Mouse (Mus musculus) midbrain, postnatal 0 days (tissue): Measurements from ENCODE around the gene Fermt3. TPM values are rescaled to one million over a fixed set of nuclear protein-coding genes. Genes with fewer than 3 reads are reported as not detected.

Experiments used
- ATAC-seq: fragments of 200-750 bp; cut with Nextera tagmentation; 2 replicates; pipeline ENCODE4 v1.8.0; 2017; ENCODE audit warnings: moderate number of reproducible peaks, mild to moderate bottlenecking, moderate TSS enrichment, moderate library complexity; ENCODE audit not compliant: low FRiP score
- DNase-seq: peaks from one replicate; pipeline ENCODE4 v3.0.0-alpha.2; 2015; ENCODE audit warnings: low spot score
- H3K27ac ChIP-seq: fragments of 300-500 bp; sonication (generic); 2 replicates; pipeline ENCODE4 v1.5.1; 2014; ENCODE audit warnings: low read depth, mild to moderate bottlenecking, low read length, mixed read lengths
- H3K27me3 ChIP-seq: fragments of 300-500 bp; sonication (generic); 2 replicates; pipeline ENCODE4 v1.6.1; 2014; ENCODE audit warnings: low read length, control low read depth, mixed read lengths; ENCODE audit not compliant: insufficient read depth
- H3K36me3 ChIP-seq: fragments of 300-500 bp; sonication (generic); 2 replicates; pipeline ENCODE4 v1.6.1; 2014; ENCODE audit warnings: low read length, control low read depth, mixed read lengths; ENCODE audit not compliant: insufficient read depth
- H3K4me1 ChIP-seq: fragments of 300-500 bp; sonication (generic); 2 replicates; pipeline ENCODE4 v1.6.1; 2014; ENCODE audit warnings: mild to moderate bottlenecking, control low read depth, antibody characterized with exemption, low read length, mixed read lengths; ENCODE audit not compliant: insufficient read depth
- H3K4me2 ChIP-seq: fragments of 300-500 bp; sonication (generic); 2 replicates; pipeline ENCODE4 v1.6.1; 2014; ENCODE audit warnings: low read depth, mild to moderate bottlenecking, low read length, mixed read lengths; ENCODE audit not compliant: poor library complexity, severe bottlenecking
- H3K4me3 ChIP-seq: fragments of 300-500 bp; sonication (generic); 2 replicates; pipeline ENCODE4 v1.5.1; 2014; ENCODE audit warnings: low read depth, mild to moderate bottlenecking, low read length, moderate library complexity
- H3K9ac ChIP-seq: fragments of 300-500 bp; sonication (generic); replicated peaks from 2 replicates; pipeline ENCODE4 v1.6.1; 2014; ENCODE audit warnings: mild to moderate bottlenecking, low read length, moderate library complexity, mixed read lengths; ENCODE audit not compliant: poor library complexity, severe bottlenecking
- H3K9me3 ChIP-seq: fragments of 300-500 bp; sonication (generic); 2 replicates; pipeline ENCODE4 v1.6.1; 2016; ENCODE audit warnings: low read length, control low read depth
- CTCF ChIP-seq: IDR thresholded peaks from 2 replicates; pipeline ENCODE4 v1.5.1; 2016; ENCODE audit warnings: antibody characterized with exemption, mild to moderate bottlenecking
- WGBS: fragments of 180-500 bp; shearing (Covaris S2); extraction: QIAGEN DNeasy Blood & Tissue Kit; methylation state at CpG from one replicate; pipeline ENCODE4 v1.1.7; 2014; 5-methylcytosine and 5-hydroxymethylcytosine counted together
- polyA plus RNA-seq: library from polyadenylated mRNA; unstranded; fragments of >200 nt; fragmentation: Nextera tagmentation; extraction: Ambion mirVana; gene quantifications from 2 replicates; pipeline ENCODE4 v1.2.1, GENCODE M21; 2015
- total RNA-seq: library from RNA; depleted of rRNA; stranded (reverse); fragments of >200 nt; gene quantifications from 2 replicates; pipeline ENCODE4 v1.2.3, GENCODE M21; 2014

Fermt3 gene
- total and polyA plus RNA-seq, 2 experiments from 2014 or later: 3.4 to 5.6 TPM

GRCm38 (mm10) chr19:7020224-7020641, 964 bp upstream of the Fermt3 start:
- Histone ChIP-seq H3K9me3 (no peaks in the 10 kb centered on the region), H3K9ac (no peak overlapping the region), H3K27ac (no peak overlapping the region), H3K4me3 (no peak overlapping the region), H3K27me3 (no peaks in the 10 kb centered on the region), H3K4me2 (no peak overlapping the region), H3K36me3 (peaks cover 55% of the 10 kb centered on the region), H3K4me1 (no peaks in the 10 kb centered on the region)
- TF ChIP-seq CTCF: peak; percentile 82
- DNase-seq (peak; percentile 71), ATAC-seq (peak; percentile 63; the same call in 1 of the 2 replicates)
- WGBS: 44% methylated on average over 3 of the region's 3 CpGs

GRCm38 (mm10) chr19:7018546-7018945, 723 bp downstream of the Fermt3 start:
- WGBS: 94% methylated on average over 11 of the region's 11 CpGs
- no peaks in the 10 kb centered on the region for H3K27me3 ChIP-seq
- H3K9ac ChIP-seq: no peak overlapping the region
- no peaks in the 10 kb centered on the region for H3K4me1 ChIP-seq
- peaks cover 45% of the 10 kb centered on the region for H3K36me3 ChIP-seq
- no peak for DNase-seq
- no peak overlapping the region for H3K4me2 ChIP-seq
- no peak overlapping the region for H3K4me3 ChIP-seq
- H3K27ac ChIP-seq: no peak overlapping the region
- TF ChIP-seq CTCF: no peak
- H3K9me3 ChIP-seq: no peaks in the 10 kb centered on the region
- ATAC-seq: no peak

GRCm38 (mm10) chr19:7017541-7018457, 1.5 kb downstream of the Fermt3 start:
- Histone ChIP-seq H3K4me3 (no peak overlapping the region), H3K36me3 (peaks cover 38% of the 10 kb centered on the region), H3K9ac (no peak overlapping the region), H3K9me3 (no peaks in the 10 kb centered on the region), H3K27ac (no peak overlapping the region), H3K4me2 (no peak overlapping the region), H3K4me1 (no peaks in the 10 kb centered on the region), H3K27me3 (no peaks in the 10 kb centered on the region)
- DNase-seq (no peak), ATAC-seq (no peak)
- WGBS: 79% methylated on average over 12 of the region's 12 CpGs
- TF ChIP-seq CTCF: no peak

GRCm38 (mm10) chr19:7014481-7015135, 4.7 kb downstream of the Fermt3 start:
- no peak for DNase-seq
- no peak overlapping the region for H3K9ac ChIP-seq
- no peak overlapping the region for H3K4me2 ChIP-seq
- H3K9me3 ChIP-seq: no peaks in the 10 kb centered on the region
- no peak for TF ChIP-seq CTCF
- no peak overlapping the region for H3K27ac ChIP-seq
- peaks cover 13% of the 10 kb centered on the region for H3K36me3 ChIP-seq
- ATAC-seq: no peak
- 92% methylated on average over 20 of the region's 20 CpGs for WGBS
- no peaks in the 10 kb centered on the region for H3K27me3 ChIP-seq
- no peak overlapping the region for H3K4me3 ChIP-seq
- no peaks in the 10 kb centered on the region for H3K4me1 ChIP-seq

GRCm38 (mm10) chr19:7013984-7014383, 5.3 kb downstream of the Fermt3 start:
- H3K27ac ChIP-seq: no peak overlapping the region
- H3K27me3 ChIP-seq: no peaks in the 10 kb centered on the region
- no peak overlapping the region for H3K9ac ChIP-seq
- no peak for TF ChIP-seq CTCF
- H3K36me3 ChIP-seq: peaks cover 9% of the 10 kb centered on the region; the same call in 1 of the 2 replicates
- H3K4me3 ChIP-seq: no peak overlapping the region
- no peak overlapping the region for H3K4me2 ChIP-seq
- H3K9me3 ChIP-seq: no peaks in the 10 kb centered on the region
- no peak for DNase-seq
- ATAC-seq: no peak
- 89% methylated on average over 9 of the region's 9 CpGs for WGBS
- no peaks in the 10 kb centered on the region for H3K4me1 ChIP-seq

GRCm38 (mm10) chr19:7012426-7012825, 6.8 kb downstream of the Fermt3 start:
- TF ChIP-seq CTCF: no peak
- no peak for ATAC-seq

More at GRCm38 (mm10) chr19:7012426-7012825, 6.8 kb downstream of the Fermt3 start:
- no peak overlapping the region for H3K27ac ChIP-seq
- 0 out of 2 replicates have a peak, but pooled peaks cover 2% of the 10 kb centered on the region for H3K36me3 ChIP-seq
- 81% methylated on average over 4 of the region's 4 CpGs for WGBS
- H3K4me2 ChIP-seq: no peak overlapping the region
- H3K9ac ChIP-seq: no peak overlapping the region
- no peaks in the 10 kb centered on the region for H3K27me3 ChIP-seq
- DNase-seq: no peak
- no peak overlapping the region for H3K4me3 ChIP-seq
- H3K9me3 ChIP-seq: no peaks in the 10 kb centered on the region
- H3K4me1 ChIP-seq: no peaks in the 10 kb centered on the region
